Mouse (Mus musculus): ENCODE measurements around the gene Cntnap3.

DNA sequence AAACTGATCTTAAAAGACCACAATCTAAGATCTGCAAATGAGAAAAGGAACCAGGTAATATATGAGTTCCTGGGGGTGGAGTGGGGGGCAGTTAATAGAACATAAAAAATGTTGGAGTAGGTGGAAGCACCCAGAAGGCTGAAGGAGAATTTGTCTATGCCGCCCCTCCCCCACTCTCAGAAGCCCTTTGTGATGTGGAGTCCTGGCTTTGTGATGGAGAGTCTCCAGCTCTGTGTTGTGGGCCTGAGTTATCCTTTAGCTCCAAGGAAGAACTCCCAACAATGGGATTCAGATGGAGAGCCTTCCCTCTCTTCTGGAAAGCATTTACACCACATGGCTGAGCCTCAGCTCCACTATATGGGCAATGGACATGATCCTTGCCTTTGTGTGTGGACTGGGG lies 13.4 kb upstream of the Cntnap3 start, which contains the start of gene Spata31:
- no peak for TF ChIP-seq CTCF (IDR thresholded peaks at IDR 0.05; ENCODE audit: control insufficient read depth, insufficient read depth, insufficient replicate concordance, low read depth, low read length)
- TF ChIP-seq POLR2A (IDR thresholded peaks at IDR 0.05; ENCODE audit: control insufficient read depth, low read depth, low read length) = peak; percentile 27; the same call in 1 of the 2 replicates

Data from testis, adult 2 months (tissue).